Mouse (Mus musculus) myocyte (in vitro differentiated cells): Measurements from ENCODE around the gene Serpinb12. TPM values are rescaled to one million over a fixed set of nuclear protein-coding genes. Genes with fewer than 3 reads are reported as not detected.
"Not testable (repeated sequence)": the region's sequence is repeated elsewhere in the genome, so short reads cannot be mapped to it uniquely, and the experiment has no call there.

Source experiments
- H3K27me3 ChIP-seq: one replicate; pipeline ENCODE4 v1.6.1; 2011; ENCODE audit not compliant: control insufficient read depth, insufficient read depth, insufficient read length
- H3K36me3 ChIP-seq: one replicate; pipeline ENCODE4 v1.6.1; 2011; ENCODE audit not compliant: control insufficient read depth, insufficient read depth
- H3K4me2 ChIP-seq: one replicate; pipeline ENCODE4 v1.6.1; 2011; ENCODE audit warnings: low read depth, control low read depth
- H3K4me3 ChIP-seq: one replicate; pipeline ENCODE4 v1.5.1; 2011; ENCODE audit warnings: mild to moderate bottlenecking, control low read depth, moderate library complexity
- H3K79me2 ChIP-seq: one replicate; pipeline ENCODE4 v1.6.1; 2011; ENCODE audit not compliant: control insufficient read depth, insufficient read depth
- H3ac ChIP-seq: one replicate; pipeline ENCODE4 v1.6.1; 2011; ENCODE audit not compliant: control insufficient read depth, insufficient read length
- CEBPB ChIP-seq: IDR thresholded peaks from 2 replicates; pipeline ENCODE4 v1.6.1; 2011; ENCODE audit warnings: mild to moderate bottlenecking, moderate library complexity; ENCODE audit not compliant: poor library complexity, insufficient read depth, severe bottlenecking
- E2F4 ChIP-seq: IDR thresholded peaks from one replicate; pipeline ENCODE4 v1.6.1; 2011; ENCODE audit warnings: mild to moderate bottlenecking, control low read depth, moderate library complexity; ENCODE audit not compliant: insufficient read depth
- MAX ChIP-seq: IDR thresholded peaks from one replicate; pipeline ENCODE4 v1.6.1; 2011; ENCODE audit warnings: low read depth, mild to moderate bottlenecking, control low read depth
- MYOD1 ChIP-seq, 3 experiments: IDR thresholded peaks; one replicate each; pipeline ENCODE4 v1.6.1; 2011; ENCODE audit warnings: control low read depth in 2 of 3, low read depth in 2 of 3, mild to moderate bottlenecking in 2 of 3, moderate library complexity in 1 of 3; ENCODE audit not compliant: insufficient read length in 2 of 3, control insufficient read depth in 1 of 3
- MYOG ChIP-seq, 3 experiments: IDR thresholded peaks; one replicate each; pipeline ENCODE4 v1.6.1; 2011; ENCODE audit warnings: control low read depth in 2 of 3, low read depth in 2 of 3, mild to moderate bottlenecking in 2 of 3; ENCODE audit not compliant: insufficient read length in 2 of 3, control insufficient read depth in 1 of 3, insufficient read depth in 1 of 3
- POLR2A ChIP-seq: IDR thresholded peaks from one replicate; pipeline ENCODE4 v1.6.1; 2011; ENCODE audit warnings: low read depth, mild to moderate bottlenecking, control low read depth, moderate library complexity; ENCODE audit not compliant: insufficient read length
- POLR2AphosphoS2 ChIP-seq: IDR thresholded peaks from one replicate; pipeline ENCODE4 v1.6.1; 2011; ENCODE audit warnings: low read depth, control low read depth; ENCODE audit not compliant: insufficient read length
- REST ChIP-seq: IDR thresholded peaks from one replicate; pipeline ENCODE4 v1.6.1; 2011; ENCODE audit warnings: mild to moderate bottlenecking, control low read depth, moderate library complexity; ENCODE audit not compliant: insufficient read depth, insufficient read length
- SRF ChIP-seq: IDR thresholded peaks from one replicate; pipeline ENCODE4 v1.6.1; 2011; ENCODE audit warnings: low read depth; ENCODE audit not compliant: control insufficient read depth, insufficient read length
- TCF12 ChIP-seq: IDR thresholded peaks from one replicate; pipeline ENCODE4 v1.6.1; 2011; ENCODE audit warnings: mild to moderate bottlenecking, control low read depth; ENCODE audit not compliant: poor library complexity, insufficient read depth, severe bottlenecking
- TCF3 ChIP-seq: IDR thresholded peaks from one replicate; pipeline ENCODE4 v1.6.1; 2011; ENCODE audit warnings: low read depth, control low read depth; ENCODE audit not compliant: insufficient read length
- USF1 ChIP-seq: IDR thresholded peaks from one replicate; pipeline ENCODE4 v1.6.1; 2011; ENCODE audit warnings: low read depth, mild to moderate bottlenecking, control low read depth, moderate library complexity
- polyA plus RNA-seq: library from polyadenylated mRNA; unstranded; fragments of >200 nt; fragmentation: generic; extraction: Trizol; gene quantifications from one replicate; pipeline ENCODE4 v1.2.1, GENCODE M21; 2012; ENCODE audit warnings: missing spikeins

Gene Serpinb12
- not detected for polyA plus RNA-seq

DNA sequence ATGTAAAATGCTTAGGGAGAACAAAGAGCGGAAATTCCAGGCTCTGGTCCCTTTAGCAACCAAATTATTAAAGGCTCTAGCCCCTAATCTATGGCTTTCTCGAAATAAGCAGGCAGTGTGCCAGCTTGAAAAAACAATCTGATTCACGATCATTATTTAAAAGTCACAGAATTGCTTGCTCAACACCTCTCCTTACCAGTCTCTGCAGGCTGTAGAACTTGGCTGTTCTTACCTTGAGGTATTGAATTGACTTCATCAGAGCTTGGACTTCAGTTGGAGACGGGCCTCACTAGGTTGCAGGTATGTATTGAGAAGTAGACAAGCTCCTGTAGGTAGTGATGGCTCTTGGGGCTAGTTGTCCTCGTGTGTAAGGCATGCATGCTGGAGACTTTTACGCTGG, at the start of gene Serpinb12:
Gene Serpinb12, plus strand, starts transcription at position 185 of the 400 bp plus-strand sequence.
- Histone ChIP-seq H3K4me3 (no peak within 1 kb of the TSS), H3K79me2 (no peaks in the 10 kb centered on the region), H3K36me3 (no peaks in the 10 kb centered on the region), H3ac (no peak within 1 kb of the TSS), H3K4me2 (no peak within 1 kb of the TSS), H3K27me3 (no peaks in the 10 kb centered on the region)
- TF ChIP-seq MAX, result no peak
- TF ChIP-seq TCF12, result no peak
- no peak for TF ChIP-seq TCF3
- TF ChIP-seq E2F4, result no peak
- no peak for TF ChIP-seq POLR2A
- TF ChIP-seq CEBPB, result no peak
- no peak for TF ChIP-seq SRF

GRCm38 (mm10) chr1:106895142-106895541, 39.1 kb upstream of the Serpinb12 start:
- H3K36me3 ChIP-seq, H3K79me2 ChIP-seq, H3K4me2 ChIP-seq, H3K27me3 ChIP-seq, H3K4me3 ChIP-seq, H3ac ChIP-seq: not testable (repeated sequence)

DNA sequence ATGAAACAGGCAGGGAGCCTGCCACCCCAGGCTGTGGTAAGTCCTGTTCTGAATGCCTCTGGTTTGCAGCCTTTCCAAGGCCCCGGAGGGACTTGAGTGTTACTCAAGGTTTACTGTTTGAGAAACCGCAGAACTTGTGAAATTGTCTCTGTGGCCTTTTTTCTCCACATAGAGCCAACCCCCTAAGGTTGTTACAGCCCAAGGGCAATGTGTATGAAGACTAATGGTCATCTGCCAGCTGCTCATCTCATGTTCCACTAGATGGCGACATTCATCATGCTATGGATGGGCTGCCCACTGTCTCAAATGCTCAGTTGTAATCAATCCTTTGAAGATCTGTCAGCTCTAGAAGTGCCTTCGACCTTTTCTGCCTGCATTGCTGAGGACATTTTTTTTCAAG, 32.8 kb upstream of the Serpinb12 start:
- H3K4me3 ChIP-seq, result no peak overlapping the region
- no peaks in the 10 kb centered on the region for H3K79me2 ChIP-seq
- no peaks in the 10 kb centered on the region for H3K36me3 ChIP-seq
- H3ac ChIP-seq, result no peak overlapping the region
- TF ChIP-seq USF1 (no peak), SRF (no peak), CEBPB (no peak), REST (no peak), TCF3 (no peak)
- H3K4me2 ChIP-seq, result no peak overlapping the region
- H3K27me3 ChIP-seq, result no peaks in the 10 kb centered on the region

- H3K36me3 ChIP-seq, result no peaks in the 10 kb centered on the region
- H3K4me2 ChIP-seq, result no peak overlapping the region
- TF ChIP-seq E2F4 (no peak), MYOD1 (IDR thresholded peaks at IDR 0.05; ENCODE audit: control insufficient read depth in 1 of 3, insufficient read length in 2 of 3, low read depth in 2 of 3) (no peak), REST (no peak), CEBPB (no peak), MYOG (IDR thresholded peaks at IDR 0.05; ENCODE audit: control insufficient read depth in 1 of 3, insufficient read depth in 1 of 3, insufficient read length in 2 of 3, low read depth in 2 of 3) (no peak), POLR2AphosphoS2 (no peak), TCF12 (no peak), USF1 (no peak), TCF3 (no peak), SRF (no peak), MAX (no peak), POLR2A (no peak)
- no peak overlapping the region for H3ac ChIP-seq
- H3K79me2 ChIP-seq, result no peaks in the 10 kb centered on the region
- no peaks in the 10 kb centered on the region for H3K27me3 ChIP-seq
- no peak overlapping the region for H3K4me3 ChIP-seq
These were observed 2.3 kb upstream of the Serpinb12 start for GRCm38 (mm10) chr1:106931954-106932353.

GRCm38 (mm10) chr1:106933658-106934057, 591 bp upstream of the Serpinb12 start:
- no peak overlapping the region for H3ac ChIP-seq
- no peaks in the 10 kb centered on the region for H3K27me3 ChIP-seq
- TF ChIP-seq MAX (no peak), CEBPB (no peak), REST (no peak), MYOG (IDR thresholded peaks at IDR 0.05; ENCODE audit: control insufficient read depth in 1 of 3, insufficient read depth in 1 of 3, insufficient read length in 2 of 3, low read depth in 2 of 3) (no peak), USF1 (no peak), E2F4 (no peak), POLR2A (no peak), TCF3 (no peak), SRF (no peak), MYOD1 (IDR thresholded peaks at IDR 0.05; ENCODE audit: control insufficient read depth in 1 of 3, insufficient read length in 2 of 3, low read depth in 2 of 3) (no peak), TCF12 (no peak)
- H3K4me3 ChIP-seq, result no peak overlapping the region
- H3K36me3 ChIP-seq, result no peaks in the 10 kb centered on the region
- H3K4me2 ChIP-seq, result no peak overlapping the region
- no peaks in the 10 kb centered on the region for H3K79me2 ChIP-seq

- Histone ChIP-seq H3K27me3 (no peaks in the 10 kb centered on the region), H3K79me2 (no peaks in the 10 kb centered on the region), H3K4me3 (no peak overlapping the region), H3K36me3 (no peaks in the 10 kb centered on the region), H3K4me2 (no peak overlapping the region), H3ac (no peak overlapping the region)
- TF ChIP-seq E2F4 (no peak), MAX (no peak), REST (no peak), CEBPB (no peak), SRF (no peak)
These were observed 13.0 kb downstream of the Serpinb12 start for GRCm38 (mm10) chr1:106947217-106947616.
